14 mouse cellular contexts compared by ENCODE assay signal in genomic region chr3:152300376-152301337, GRCm38 (mm10). TPM values are rescaled to one million over a fixed set of nuclear protein-coding genes. Genes with fewer than 3 reads are reported as not detected.
DNase-seq lines count a peak whose midpoint lies in the region; ATAC-seq and TF ChIP-seq lines count a peak whose summit lies in the region.
"Had no signal": no experiment of that assay in that cellular context is flagged by ENCODE, and none has a peak within 500 bp of the region (broad histone marks: within the 10 kb centered on the region; RNA-seq: fewer than 3 reads in every experiment).

No protein-coding gene starts in this region.

- DNase-seq in forebrain, postnatal 0 days, result no peak
- peak; percentile 86 for DNase-seq in kidney, postnatal 0 days (ENCODE audit: low spot score)
- DNase-seq in kidney, adult 9 months, result no peak
- DNase-seq in thymus, adult 2 months, result peak; percentile 9
- no peak for DNase-seq in thymus, postnatal 36 days
- DNase-seq in stomach, postnatal 0 days (ENCODE audit: low spot score), result no peak
- DNase-seq: gastrocnemius, postnatal 36 days; layer of hippocampus, postnatal 36 days; liver, embryonic 13.5 days; right cerebral cortex, postnatal 25 days had no signal

- H3K27me3 ChIP-seq in forebrain, postnatal 0 days (ENCODE audit: insufficient read depth, low read length), result no peaks in the 10 kb centered on the region
- no peaks in the 10 kb centered on the region for H3K27me3 ChIP-seq in forebrain, embryonic 16.5 days (replicated peaks; ENCODE audit: control insufficient read depth, insufficient read depth, low read length)
- H3K27me3 ChIP-seq in kidney, postnatal 0 days (ENCODE audit: insufficient read depth, low read length), result no peaks in the 10 kb centered on the region
- no peaks in the 10 kb centered on the region for H3K27me3 ChIP-seq in thymus, adult 2 months (ENCODE audit: control insufficient read depth, insufficient read depth, low read length)
- H3K27me3 ChIP-seq in stomach, postnatal 0 days (ENCODE audit: control insufficient read depth, insufficient read depth, low read length), result no peaks in the 10 kb centered on the region
- H3K27me3 ChIP-seq: liver, embryonic 13.5 days had no signal

- H3K4me1 ChIP-seq in forebrain, postnatal 0 days (ENCODE audit: insufficient read depth), result no peaks in the 10 kb centered on the region
- H3K4me1 ChIP-seq in forebrain, embryonic 16.5 days (replicated peaks; ENCODE audit: control insufficient read depth, insufficient read depth, low read length), result no peaks in the 10 kb centered on the region
- no peaks in the 10 kb centered on the region for H3K4me1 ChIP-seq in kidney, postnatal 0 days (replicated peaks; ENCODE audit: insufficient read depth, low read length)
- no peaks in the 10 kb centered on the region; the same call in 1 of the 2 replicates for H3K4me1 ChIP-seq in thymus, adult 2 months (replicated peaks; ENCODE audit: control insufficient read depth, insufficient read depth, low read length)
- H3K4me1 ChIP-seq in stomach, postnatal 0 days (replicated peaks; ENCODE audit: control insufficient read depth, insufficient read depth), result 0 out of 2 replicates have a peak, but pooled peaks cover 2% of the 10 kb centered on the region
- H3K4me1 ChIP-seq: hindbrain, embryonic 10.5 days had no signal

- TF ChIP-seq POLR2A in thymus, adult 2 months (IDR thresholded peaks at IDR 0.05; ENCODE audit: control insufficient read depth, extremely low read depth, insufficient read depth, low read length, poor library complexity), result no peak

- peaks cover 44% of the 10 kb centered on the region for H3K36me3 ChIP-seq in forebrain, postnatal 0 days (ENCODE audit: insufficient read depth)
- peaks cover 10% of the 10 kb centered on the region; the same call in 1 of the 2 replicates for H3K36me3 ChIP-seq in forebrain, embryonic 16.5 days (ENCODE audit: control insufficient read depth, insufficient read depth)
- H3K36me3 ChIP-seq in kidney, postnatal 0 days (ENCODE audit: insufficient read depth, low read length), result 0 out of 2 replicates have a peak, but pooled peaks cover 9% of the 10 kb centered on the region
- H3K36me3 ChIP-seq in thymus, adult 2 months (ENCODE audit: control insufficient read depth, insufficient read depth, low read length), result peaks cover 5% of the 10 kb centered on the region
- no peaks in the 10 kb centered on the region for H3K36me3 ChIP-seq in stomach, postnatal 0 days (ENCODE audit: control insufficient read depth, insufficient read depth, low read length)

- H3K9me3 ChIP-seq in forebrain, postnatal 0 days (ENCODE audit: low read length), result no peaks in the 10 kb centered on the region
- H3K9me3 ChIP-seq in forebrain, embryonic 16.5 days (ENCODE audit: control insufficient read depth, low read length), result no peaks in the 10 kb centered on the region
- no peaks in the 10 kb centered on the region for H3K9me3 ChIP-seq in kidney, postnatal 0 days (replicated peaks; ENCODE audit: low read length)
- no peaks in the 10 kb centered on the region for H3K9me3 ChIP-seq in stomach, postnatal 0 days (ENCODE audit: control insufficient read depth, low read length)
- H3K9me3 ChIP-seq: hindbrain, embryonic 10.5 days; liver, embryonic 13.5 days had no signal

- TF ChIP-seq EP300 in stomach, postnatal 0 days (optimal IDR thresholded peaks at IDR 0.05), result no peak

- TF ChIP-seq CTCF in forebrain, postnatal 0 days (IDR thresholded peaks at IDR 0.05; ENCODE audit: low read depth), result peak; percentile 42; the same call in 1 of the 2 replicates
- TF ChIP-seq CTCF in kidney, postnatal 0 days (IDR thresholded peaks at IDR 0.05; ENCODE audit: low read depth), result peak; percentile 53
- TF ChIP-seq CTCF in thymus, adult 2 months (IDR thresholded peaks at IDR 0.05; ENCODE audit: borderline replicate concordance, control insufficient read depth, extremely low read depth, insufficient read depth, low read length, poor library complexity), result no peak
- TF ChIP-seq CTCF in stomach, postnatal 0 days (IDR thresholded peaks at IDR 0.05; ENCODE audit: low read depth), result peak; percentile 58

- no peak overlapping the region for H3K4me3 ChIP-seq in forebrain, postnatal 0 days (ENCODE audit: low read depth, low read length)
- no peak overlapping the region for H3K4me3 ChIP-seq in forebrain, embryonic 16.5 days (replicated peaks; ENCODE audit: low read length)
- H3K4me3 ChIP-seq in kidney, postnatal 0 days (replicated peaks; ENCODE audit: low read depth, low read length), result no peak overlapping the region
- H3K4me3 ChIP-seq in thymus, adult 2 months (ENCODE audit: control insufficient read depth, insufficient read depth, low read length), result no peak overlapping the region
- no peak overlapping the region for H3K4me3 ChIP-seq in stomach, postnatal 0 days (ENCODE audit: low read depth, low read length)
- H3K4me3 ChIP-seq: hindbrain, embryonic 10.5 days; liver, embryonic 13.5 days had no signal

- no peak for ATAC-seq in forebrain, postnatal 0 days
- ATAC-seq in forebrain, embryonic 16.5 days, result no peak
- ATAC-seq in kidney, postnatal 0 days (replicated peaks; ENCODE audit: low FRiP score, low read depth), result peak; percentile 39; the same call in 1 of the 2 replicates
- ATAC-seq in stomach, postnatal 0 days (ENCODE audit: low FRiP score, low TSS enrichment), result no peak
- ATAC-seq in erythroblast, adult 5-6 weeks (replicated peaks; ENCODE audit: low FRiP score, poor library complexity, severe bottlenecking), result no peak
- ATAC-seq: forebrain, embryonic 14.5 days had no signal

- no peak overlapping the region for H3K9ac ChIP-seq in forebrain, postnatal 0 days
- H3K9ac ChIP-seq in forebrain, embryonic 16.5 days (replicated peaks; ENCODE audit: low read depth, low read length), result no peak overlapping the region
- H3K9ac ChIP-seq in kidney, postnatal 0 days (ENCODE audit: low read depth, low read length), result no peak overlapping the region
- H3K9ac ChIP-seq in stomach, postnatal 0 days (ENCODE audit: low read length), result no peak overlapping the region
- H3K9ac ChIP-seq: liver, embryonic 13.5 days had no signal

- WGBS in forebrain, postnatal 0 days, result 82% methylated on average over 14 of the region's 14 CpGs
- 85% methylated on average over 14 of the region's 14 CpGs for WGBS in forebrain, embryonic 16.5 days
- 58% methylated on average over 14 of the region's 14 CpGs for WGBS in kidney, postnatal 0 days
- 96% methylated on average over 14 of the region's 14 CpGs for WGBS in thymus, adult 2 months
- WGBS in stomach, postnatal 0 days, result 77% methylated on average over 14 of the region's 14 CpGs

- H3K27ac ChIP-seq in forebrain, postnatal 0 days (ENCODE audit: low read depth, low read length), result no peak overlapping the region
- no peak overlapping the region for H3K27ac ChIP-seq in forebrain, embryonic 16.5 days (ENCODE audit: low read length)
- peak overlapping the region; percentile 75 for H3K27ac ChIP-seq in kidney, postnatal 0 days
- no peak overlapping the region for H3K27ac ChIP-seq in thymus, adult 2 months (ENCODE audit: control insufficient read depth, insufficient read depth, low read length)
- no peak overlapping the region for H3K27ac ChIP-seq in stomach, postnatal 0 days (replicated peaks)
- H3K27ac ChIP-seq: hindbrain, embryonic 10.5 days; liver, embryonic 13.5 days had no signal

- no peak overlapping the region for H3K4me2 ChIP-seq in forebrain, postnatal 0 days (ENCODE audit: low read depth)
- no peak overlapping the region for H3K4me2 ChIP-seq in forebrain, embryonic 16.5 days (ENCODE audit: low read length)
- no peak overlapping the region for H3K4me2 ChIP-seq in kidney, postnatal 0 days (ENCODE audit: low read length)
- H3K4me2 ChIP-seq in stomach, postnatal 0 days (replicated peaks; ENCODE audit: low read depth), result no peak overlapping the region
- H3K4me2 ChIP-seq: liver, embryonic 13.5 days had no signal

RNA-seq across cellular contexts. Expression of gene Nexn, which starts 34.5 kb away (rescaled TPM):
- total RNA-seq in forebrain, postnatal 0 days (2014; rRNA removed), result 0.38 and 0.77 TPM in 2 replicates
- polyA plus RNA-seq in forebrain, postnatal 0 days (2015; fragmentation: Nextera tagmentation; extraction: Ambion mirVana), result 3.1 and 4.2 TPM in 2 replicates
- 2.2 and 5.1 TPM in 2 replicates for polyA plus RNA-seq in forebrain, embryonic 16.5 days (2015; fragmentation: Nextera tagmentation; extraction: Ambion mirVana)
- polyA plus RNA-seq in kidney, postnatal 0 days (2015; fragmentation: Nextera tagmentation; extraction: Ambion mirVana), result 15.8 and 18.1 TPM in 2 replicates
- polyA plus RNA-seq in thymus, adult 2 months (2012; rRNA removed), result 0.31 TPM in 1 of 2 replicates, not detected in the other
- polyA plus RNA-seq in stomach, postnatal 0 days (2015; fragmentation: Nextera tagmentation; extraction: Ambion mirVana), result 29.8 and 37.9 TPM in 2 replicates
- not detected in 2 replicates for total RNA-seq in erythroblast, adult 5-6 weeks (2015; ENCODE audit: low replicate concordance)
- not detected in 2 replicates for total RNA-seq in erythroblast, adult 5-6 weeks (2017; ENCODE audit: low replicate concordance)

RNA-seq across cellular contexts. Expression of gene Miga1, which starts 39.5 kb away (rescaled TPM):
- 20.3 and 24.3 TPM in 2 replicates for total RNA-seq in forebrain, postnatal 0 days (2014; rRNA removed)
- polyA plus RNA-seq in forebrain, postnatal 0 days (2015; fragmentation: Nextera tagmentation; extraction: Ambion mirVana), result 14.1 and 18.8 TPM in 2 replicates
- polyA plus RNA-seq in forebrain, embryonic 16.5 days (2015; fragmentation: Nextera tagmentation; extraction: Ambion mirVana), result 22.6 and 24.7 TPM in 2 replicates
- polyA plus RNA-seq in kidney, postnatal 0 days (2015; fragmentation: Nextera tagmentation; extraction: Ambion mirVana), result 14.4 and 14.6 TPM in 2 replicates
- 15.2 and 15.4 TPM in 2 replicates for polyA plus RNA-seq in thymus, adult 2 months (2012; rRNA removed)
- polyA plus RNA-seq in stomach, postnatal 0 days (2015; fragmentation: Nextera tagmentation; extraction: Ambion mirVana), result 3.5 and 3.6 TPM in 2 replicates
- 3.3 and 5.0 TPM in 2 replicates for total RNA-seq in erythroblast, adult 5-6 weeks (2015; ENCODE audit: low replicate concordance)
- 2.1 and 6.3 TPM in 2 replicates for total RNA-seq in erythroblast, adult 5-6 weeks (2017; ENCODE audit: low replicate concordance)

RNA-seq across cellular contexts. Expression of gene Usp33, which starts 45.6 kb away (rescaled TPM):
- 113 and 119 TPM in 2 replicates for total RNA-seq in forebrain, postnatal 0 days (2014; rRNA removed)
- 64.7 and 67.6 TPM in 2 replicates for polyA plus RNA-seq in forebrain, postnatal 0 days (2015; fragmentation: Nextera tagmentation; extraction: Ambion mirVana)
- 107 and 109 TPM in 2 replicates for polyA plus RNA-seq in forebrain, embryonic 16.5 days (2015; fragmentation: Nextera tagmentation; extraction: Ambion mirVana)
- 30.5 and 30.7 TPM in 2 replicates for polyA plus RNA-seq in kidney, postnatal 0 days (2015; fragmentation: Nextera tagmentation; extraction: Ambion mirVana)
- polyA plus RNA-seq in thymus, adult 2 months (2012; rRNA removed), result 16.8 and 20.7 TPM in 2 replicates
- 15.7 and 16.1 TPM in 2 replicates for polyA plus RNA-seq in stomach, postnatal 0 days (2015; fragmentation: Nextera tagmentation; extraction: Ambion mirVana)
- total RNA-seq in erythroblast, adult 5-6 weeks (2015; ENCODE audit: low replicate concordance), result 55.0 and 59.6 TPM in 2 replicates
- total RNA-seq in erythroblast, adult 5-6 weeks (2017; ENCODE audit: low replicate concordance), result 145 and 182 TPM in 2 replicates

Comparison
In these comparisons a context has a peak if more than half of its experiments do, and no peak if none do; other contexts are left out.
1. DNase-seq: peak in kidney, postnatal 0 days (single experiment) and thymus, adult 2 months (single experiment); none in forebrain, postnatal 0 days (single experiment), kidney, adult 9 months (single experiment), thymus, postnatal 36 days (0 of 2) and stomach, postnatal 0 days (single experiment).